Mouse (Mus musculus): ENCODE results near the gene Agpat2. TPM values are rescaled to one million over a fixed set of nuclear protein-coding genes. Genes with fewer than 3 reads are reported as not detected.

The Agpat2 gene
- polyA plus RNA-seq, 1 experiment from 2014 or later: 215 TPM

GRCm38 (mm10) chr2:26634629-26635488 lies 30.6 kb upstream of the Agpat2 start:
- no peak for ATAC-seq
- no peak for TF ChIP-seq EP300 (IDR thresholded peaks at IDR 0.05; ENCODE audit: low read depth)
- no peak for TF ChIP-seq CTCF (IDR thresholded peaks at IDR 0.05; ENCODE audit: low read depth)
- Histone ChIP-seq H3K9me3 (ENCODE audit: low read length) (no peaks in the 10 kb centered on the region), H3K27me3 (ENCODE audit: insufficient read depth, low read length) (no peaks in the 10 kb centered on the region), H3K4me1 (ENCODE audit: insufficient read depth) (peaks cover 16% of the 10 kb centered on the region), H3K4me3 (ENCODE audit: low read depth, low read length) (no peak overlapping the region), H3K36me3 (replicated peaks; ENCODE audit: insufficient read depth, low read length) (peaks cover 33% of the 10 kb centered on the region), H3K4me2 (ENCODE audit: low read depth, low read length) (no peak overlapping the region), H3K9ac (replicated peaks) (no peak overlapping the region), H3K27ac (ENCODE audit: low read depth) (no peak overlapping the region)
- DNase-seq: no peak
- 54% methylated on average over 12 of the region's 12 CpGs for WGBS (ENCODE audit: insufficient replicate concordance)

DNA sequence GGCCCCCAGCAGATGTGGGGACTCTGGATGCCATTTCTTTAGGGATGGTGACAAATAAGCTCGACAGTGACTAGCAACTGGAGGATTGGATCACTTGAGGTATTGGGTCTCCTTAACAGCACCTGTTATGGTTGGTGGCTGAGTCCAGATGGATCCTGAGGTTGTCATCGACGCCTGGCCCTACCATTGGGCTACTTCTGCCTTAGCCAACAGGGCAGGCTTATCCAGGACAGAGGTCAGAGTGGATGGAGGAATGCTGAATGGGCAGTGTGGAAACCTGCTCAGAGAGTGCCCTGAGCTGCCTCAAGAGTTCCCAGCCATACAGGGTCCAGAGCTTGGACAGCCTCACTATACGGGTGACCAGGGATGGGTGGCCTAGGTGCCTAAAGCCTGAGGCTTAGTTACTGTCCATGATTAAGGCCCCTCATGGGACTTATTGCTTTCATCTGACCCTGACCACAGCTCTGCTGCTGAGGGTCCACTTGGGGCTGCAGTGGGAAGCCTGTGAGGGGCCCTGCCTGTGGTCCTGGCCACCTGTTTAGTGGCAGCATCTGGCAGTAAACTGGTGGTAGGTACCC lies 29.8 kb upstream of the Agpat2 start:
- ATAC-seq (peak; percentile 15), DNase-seq (no peak)
- H3K27ac ChIP-seq (ENCODE audit: low read depth): no peak overlapping the region
- no peak overlapping the region for H3K4me3 ChIP-seq (ENCODE audit: low read depth, low read length)
- H3K9me3 ChIP-seq (ENCODE audit: low read length): no peaks in the 10 kb centered on the region
- TF ChIP-seq EP300 (IDR thresholded peaks at IDR 0.05; ENCODE audit: low read depth): no peak
- TF ChIP-seq CTCF (IDR thresholded peaks at IDR 0.05; ENCODE audit: low read depth): no peak
- WGBS (ENCODE audit: insufficient replicate concordance): 55% methylated on average over 4 of the region's 4 CpGs
- H3K9ac ChIP-seq (replicated peaks): no peak overlapping the region
- H3K4me2 ChIP-seq (ENCODE audit: low read depth, low read length): no peak overlapping the region
- H3K4me1 ChIP-seq (ENCODE audit: insufficient read depth): peaks cover 15% of the 10 kb centered on the region
- peaks cover 33% of the 10 kb centered on the region for H3K36me3 ChIP-seq (replicated peaks; ENCODE audit: insufficient read depth, low read length)
- no peaks in the 10 kb centered on the region for H3K27me3 ChIP-seq (ENCODE audit: insufficient read depth, low read length)

- Histone ChIP-seq H3K36me3 (replicated peaks; ENCODE audit: insufficient read depth, low read length) (peaks cover 28% of the 10 kb centered on the region), H3K4me3 (ENCODE audit: low read depth, low read length) (no peak overlapping the region), H3K9me3 (ENCODE audit: low read length) (no peaks in the 10 kb centered on the region), H3K4me2 (ENCODE audit: low read depth, low read length) (no peak overlapping the region), H3K27ac (ENCODE audit: low read depth) (no peak overlapping the region), H3K4me1 (ENCODE audit: insufficient read depth) (peaks cover 11% of the 10 kb centered on the region), H3K27me3 (ENCODE audit: insufficient read depth, low read length) (no peaks in the 10 kb centered on the region), H3K9ac (replicated peaks) (no peak overlapping the region)
- DNase-seq (no peak), ATAC-seq (no peak)
- TF ChIP-seq EP300 (IDR thresholded peaks at IDR 0.05; ENCODE audit: low read depth) (no peak), CTCF (IDR thresholded peaks at IDR 0.05; ENCODE audit: low read depth) (no peak)
- 77% methylated on average over 16 of the region's 16 CpGs for WGBS (ENCODE audit: insufficient replicate concordance)
Measured at GRCm38 (mm10) chr2:26632541-26633395, 28.6 kb upstream of the Agpat2 start.

- peaks cover 6% of the 10 kb centered on the region; the same call in 1 of the 2 replicates for H3K27me3 ChIP-seq (ENCODE audit: insufficient read depth, low read length)
- DNase-seq: no peak
- peak overlapping the region; percentile 57 for H3K9ac ChIP-seq (replicated peaks)
- no peak overlapping the region for H3K27ac ChIP-seq (ENCODE audit: low read depth)
- 31% methylated on average over 5 of the region's 5 CpGs for WGBS (ENCODE audit: insufficient replicate concordance)
- H3K36me3 ChIP-seq (replicated peaks; ENCODE audit: insufficient read depth, low read length): no peaks in the 10 kb centered on the region
- ATAC-seq: peak; percentile 5; the same call in 1 of the 2 replicates
- H3K4me3 ChIP-seq (ENCODE audit: low read depth, low read length): peak overlapping the region; percentile 56
- peaks cover 9% of the 10 kb centered on the region for H3K4me1 ChIP-seq (ENCODE audit: insufficient read depth)
- no peaks in the 10 kb centered on the region for H3K9me3 ChIP-seq (ENCODE audit: low read length)
- H3K4me2 ChIP-seq (ENCODE audit: low read depth, low read length): peak overlapping the region; percentile 92
- no peak for TF ChIP-seq CTCF (IDR thresholded peaks at IDR 0.05; ENCODE audit: low read depth)
- TF ChIP-seq EP300 (IDR thresholded peaks at IDR 0.05; ENCODE audit: low read depth): no peak
Measured at GRCm38 (mm10) chr2:26628792-26629437, 24.7 kb upstream of the Agpat2 start.

DNA sequence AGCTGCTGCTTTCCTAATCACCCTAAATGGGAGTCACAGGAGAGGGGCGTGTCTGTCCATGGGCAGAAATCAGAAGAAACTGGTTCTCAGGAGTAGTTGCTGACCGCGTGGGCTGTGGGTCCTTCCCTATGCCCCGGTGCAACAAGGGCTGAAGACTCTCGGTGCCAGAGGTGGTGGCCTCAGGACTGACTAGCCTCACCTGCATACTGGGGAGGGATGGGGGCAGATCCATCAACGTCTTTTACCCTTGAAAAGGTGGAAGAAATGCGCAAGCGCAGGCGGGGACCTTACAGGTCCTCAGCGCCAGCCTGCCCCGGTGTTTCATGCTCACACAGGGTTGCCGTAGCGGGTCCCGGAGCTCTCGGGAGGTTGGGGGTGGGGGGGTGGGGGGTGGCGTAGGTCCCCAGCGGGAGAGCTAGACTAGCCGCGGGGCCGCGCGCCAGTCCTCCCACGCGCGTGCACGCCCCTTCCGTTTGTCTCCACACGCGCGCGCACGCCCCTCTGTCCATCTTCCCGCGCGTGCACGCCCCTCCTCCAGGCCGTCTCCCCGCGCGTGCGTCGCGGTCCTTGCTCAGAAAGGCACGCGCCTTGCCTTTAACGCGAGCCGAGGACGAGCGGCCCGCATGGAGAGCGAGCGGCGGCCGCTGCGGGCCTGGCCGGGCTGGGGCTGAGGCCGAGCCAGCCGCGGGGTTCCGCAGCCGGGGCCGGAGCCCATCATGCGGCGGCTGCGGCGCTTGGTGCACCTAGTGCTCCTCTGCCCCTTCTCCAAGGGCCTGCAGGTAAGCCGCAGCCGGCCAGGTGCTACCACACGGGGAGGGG lies 23.9 kb upstream of the Agpat2 start, which contains the start of gene Fam69b:
Gene Fam69b (plus strand): TSS at position 537 of the 819 bp plus-strand sequence.
- peaks cover 9% of the 10 kb centered on the region for H3K4me1 ChIP-seq (ENCODE audit: insufficient read depth)
- ATAC-seq: peak; percentile 47
- no peak within 1 kb of the TSS for H3K27ac ChIP-seq (ENCODE audit: low read depth)
- peak within 1 kb of the TSS; percentile 57 for H3K9ac ChIP-seq (replicated peaks)
- no peaks in the 10 kb centered on the region for H3K9me3 ChIP-seq (ENCODE audit: low read length)
- WGBS (ENCODE audit: insufficient replicate concordance): 3% methylated on average over 70 of the region's 70 CpGs
- no peaks in the 10 kb centered on the region for H3K36me3 ChIP-seq (replicated peaks; ENCODE audit: insufficient read depth, low read length)
- peak; percentile 62 for DNase-seq
- H3K27me3 ChIP-seq (ENCODE audit: insufficient read depth, low read length): peaks cover 6% of the 10 kb centered on the region; the same call in 1 of the 2 replicates
- peak within 1 kb of the TSS; percentile 56 for H3K4me3 ChIP-seq (ENCODE audit: low read depth, low read length)
- peak within 1 kb of the TSS; percentile 92 for H3K4me2 ChIP-seq (ENCODE audit: low read depth, low read length)
- TF ChIP-seq CTCF (IDR thresholded peaks at IDR 0.05; ENCODE audit: low read depth) (no peak), EP300 (IDR thresholded peaks at IDR 0.05; ENCODE audit: low read depth) (no peak)
